Mouse (Mus musculus) midbrain, postnatal 0 days (tissue): ENCODE data around the gene Tmem132b. TPM values are rescaled to one million over a fixed set of nuclear protein-coding genes. Genes with fewer than 3 reads are reported as not detected.
A peak's percentile ranks its signal among the peaks of the same experiment; 100 is the strongest.

Experiments
- ATAC-seq: fragments of 200-750 bp; cut with Nextera tagmentation; 2 replicates; pipeline ENCODE4 v1.8.0; 2017; ENCODE audit warnings: moderate number of reproducible peaks, mild to moderate bottlenecking, moderate TSS enrichment, moderate library complexity; ENCODE audit not compliant: low FRiP score
- DNase-seq: peaks from one replicate; pipeline ENCODE4 v3.0.0-alpha.2; 2015; ENCODE audit warnings: low spot score
- H3K27ac ChIP-seq: fragments of 300-500 bp; sonication (generic); 2 replicates; pipeline ENCODE4 v1.5.1; 2014; ENCODE audit warnings: low read depth, mild to moderate bottlenecking, low read length, mixed read lengths
- H3K27me3 ChIP-seq: fragments of 300-500 bp; sonication (generic); 2 replicates; pipeline ENCODE4 v1.6.1; 2014; ENCODE audit warnings: low read length, control low read depth, mixed read lengths; ENCODE audit not compliant: insufficient read depth
- H3K36me3 ChIP-seq: fragments of 300-500 bp; sonication (generic); 2 replicates; pipeline ENCODE4 v1.6.1; 2014; ENCODE audit warnings: low read length, control low read depth, mixed read lengths; ENCODE audit not compliant: insufficient read depth
- H3K4me1 ChIP-seq: fragments of 300-500 bp; sonication (generic); 2 replicates; pipeline ENCODE4 v1.6.1; 2014; ENCODE audit warnings: mild to moderate bottlenecking, control low read depth, antibody characterized with exemption, low read length, mixed read lengths; ENCODE audit not compliant: insufficient read depth
- H3K4me2 ChIP-seq: fragments of 300-500 bp; sonication (generic); 2 replicates; pipeline ENCODE4 v1.6.1; 2014; ENCODE audit warnings: low read depth, mild to moderate bottlenecking, low read length, mixed read lengths; ENCODE audit not compliant: poor library complexity, severe bottlenecking
- H3K4me3 ChIP-seq: fragments of 300-500 bp; sonication (generic); 2 replicates; pipeline ENCODE4 v1.5.1; 2014; ENCODE audit warnings: low read depth, mild to moderate bottlenecking, low read length, moderate library complexity
- H3K9ac ChIP-seq: fragments of 300-500 bp; sonication (generic); replicated peaks from 2 replicates; pipeline ENCODE4 v1.6.1; 2014; ENCODE audit warnings: mild to moderate bottlenecking, low read length, moderate library complexity, mixed read lengths; ENCODE audit not compliant: poor library complexity, severe bottlenecking
- H3K9me3 ChIP-seq: fragments of 300-500 bp; sonication (generic); 2 replicates; pipeline ENCODE4 v1.6.1; 2016; ENCODE audit warnings: low read length, control low read depth
- CTCF ChIP-seq: IDR thresholded peaks from 2 replicates; pipeline ENCODE4 v1.5.1; 2016; ENCODE audit warnings: antibody characterized with exemption, mild to moderate bottlenecking
- WGBS: fragments of 180-500 bp; shearing (Covaris S2); extraction: QIAGEN DNeasy Blood & Tissue Kit; methylation state at CpG from one replicate; pipeline ENCODE4 v1.1.7; 2014; 5-methylcytosine and 5-hydroxymethylcytosine counted together
- polyA plus RNA-seq: library from polyadenylated mRNA; unstranded; fragments of >200 nt; fragmentation: Nextera tagmentation; extraction: Ambion mirVana; gene quantifications from 2 replicates; pipeline ENCODE4 v1.2.1, GENCODE M21; 2015
- total RNA-seq: library from RNA; depleted of rRNA; stranded (reverse); fragments of >200 nt; gene quantifications from 2 replicates; pipeline ENCODE4 v1.2.3, GENCODE M21; 2014

Gene Tmem132b
- total and polyA plus RNA-seq, 2 experiments from 2014 or later, result 6.4 to 27.8 TPM

- WGBS, result 85% methylated on average over 5 of the region's 5 CpGs
- ATAC-seq (no peak), DNase-seq (no peak)
- Histone ChIP-seq H3K9ac (no peak overlapping the region), H3K27ac (no peak overlapping the region), H3K4me2 (no peak overlapping the region), H3K4me3 (no peak overlapping the region), H3K4me1 (no peaks in the 10 kb centered on the region), H3K9me3 (no peaks in the 10 kb centered on the region), H3K36me3 (no peaks in the 10 kb centered on the region), H3K27me3 (no peaks in the 10 kb centered on the region)
- TF ChIP-seq CTCF, result peak; percentile 24; the same call in 1 of the 2 replicates
These were observed 195.9 kb downstream of the Tmem132b start for GRCm38 (mm10) chr5:125727436-125727835.

DNA sequence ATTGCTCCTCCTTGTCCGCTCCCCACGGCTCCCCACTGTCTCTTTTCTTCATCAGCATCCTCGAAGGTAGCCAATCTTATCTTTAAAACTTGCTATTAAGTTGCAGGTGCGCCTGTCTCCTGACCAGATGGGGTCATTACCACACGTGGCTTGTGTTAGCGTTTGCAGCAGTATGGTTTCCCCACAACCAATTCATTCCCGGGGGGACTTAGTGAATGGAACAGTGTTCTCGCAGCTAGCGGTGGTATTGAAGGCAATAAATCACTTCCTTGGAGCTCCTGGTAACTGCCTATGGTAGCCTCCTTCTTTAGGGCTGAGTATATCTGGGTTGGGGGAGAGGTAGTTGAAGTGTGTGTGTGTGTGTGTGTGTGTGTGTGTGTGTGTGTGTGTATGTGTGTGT, 196.4 kb downstream of the Tmem132b start:
- no peak overlapping the region for H3K9ac ChIP-seq
- H3K27me3 ChIP-seq, result no peaks in the 10 kb centered on the region
- no peak overlapping the region for H3K4me2 ChIP-seq
- H3K4me1 ChIP-seq, result no peaks in the 10 kb centered on the region
- H3K9me3 ChIP-seq, result 0 out of 2 replicates have a peak, but pooled peaks cover 2% of the 10 kb centered on the region
- TF ChIP-seq CTCF, result no peak
- no peak for DNase-seq
- no peaks in the 10 kb centered on the region for H3K36me3 ChIP-seq
- no peak for ATAC-seq
- H3K27ac ChIP-seq, result no peak overlapping the region
- WGBS, result 93% methylated on average over 9 of the region's 9 CpGs
- H3K4me3 ChIP-seq, result no peak overlapping the region

DNA sequence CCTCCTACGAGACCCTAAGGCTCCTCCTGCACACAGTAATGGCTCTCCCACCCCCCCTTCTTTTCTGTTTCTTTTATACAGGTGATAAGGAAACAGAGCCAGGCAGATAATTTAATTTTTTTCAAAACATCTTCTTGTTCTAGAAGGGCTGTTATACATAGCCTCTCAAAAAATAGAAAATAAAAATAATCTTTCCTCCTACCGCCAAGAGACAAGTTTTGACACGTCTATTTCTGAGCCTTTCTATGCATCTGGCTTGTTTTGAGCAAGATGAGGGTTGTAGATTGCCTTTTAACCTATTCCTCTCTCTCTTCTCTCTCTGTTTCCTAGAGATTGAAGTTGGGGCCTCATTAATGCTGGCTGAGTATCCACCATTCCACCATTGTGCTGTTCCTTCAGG, 196.9 kb downstream of the Tmem132b start:
- ATAC-seq (no peak), DNase-seq (no peak)
- H3K4me2 ChIP-seq, result no peak overlapping the region
- 71% methylated on average over 3 of the region's 3 CpGs for WGBS
- no peaks in the 10 kb centered on the region for H3K36me3 ChIP-seq
- no peak overlapping the region for H3K27ac ChIP-seq
- H3K4me3 ChIP-seq, result no peak overlapping the region
- no peaks in the 10 kb centered on the region for H3K27me3 ChIP-seq
- 0 out of 2 replicates have a peak, but pooled peaks cover 6% of the 10 kb centered on the region for H3K9me3 ChIP-seq
- no peak overlapping the region for H3K9ac ChIP-seq
- no peak for TF ChIP-seq CTCF
- H3K4me1 ChIP-seq, result no peaks in the 10 kb centered on the region

- no peaks in the 10 kb centered on the region for H3K4me1 ChIP-seq
- TF ChIP-seq CTCF, result peak; percentile 56
- 76% methylated on average over 1 of the region's 1 CpGs for WGBS
- no peak overlapping the region for H3K4me2 ChIP-seq
- ATAC-seq (no peak), DNase-seq (no peak)
- no peak overlapping the region for H3K9ac ChIP-seq
- H3K36me3 ChIP-seq, result no peaks in the 10 kb centered on the region
- H3K9me3 ChIP-seq, result 0 out of 2 replicates have a peak, but pooled peaks cover 6% of the 10 kb centered on the region
- H3K4me3 ChIP-seq, result no peak overlapping the region
- H3K27ac ChIP-seq, result no peak overlapping the region
- H3K27me3 ChIP-seq, result no peaks in the 10 kb centered on the region
These were observed 202.2 kb downstream of the Tmem132b start for GRCm38 (mm10) chr5:125733806-125734205.

DNA sequence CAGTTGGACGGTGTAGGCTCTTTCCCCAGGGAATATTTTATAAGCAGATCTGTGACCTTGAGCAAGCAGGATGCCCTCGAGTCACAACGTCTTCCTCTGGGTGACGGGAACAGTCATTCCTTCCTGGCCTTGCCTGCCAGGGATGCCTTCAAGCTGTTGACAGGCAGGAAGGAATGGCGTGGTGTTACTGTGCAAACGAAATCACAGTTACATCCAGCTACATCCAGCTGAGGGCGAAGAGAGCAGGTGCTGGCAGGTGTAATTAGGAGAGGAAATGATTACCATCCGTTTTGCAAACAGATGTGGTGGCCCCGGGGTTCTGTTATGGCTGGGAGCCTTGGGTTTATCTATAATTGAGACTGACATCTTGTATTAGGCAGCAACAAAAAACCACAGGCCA, 205.5 kb downstream of the Tmem132b start:
- Histone ChIP-seq H3K9me3 (0 out of 2 replicates have a peak, but pooled peaks cover 6% of the 10 kb centered on the region), H3K27ac (no peak overlapping the region), H3K27me3 (no peaks in the 10 kb centered on the region), H3K4me3 (no peak overlapping the region), H3K4me1 (no peaks in the 10 kb centered on the region), H3K36me3 (no peaks in the 10 kb centered on the region), H3K4me2 (no peak overlapping the region), H3K9ac (no peak overlapping the region)
- TF ChIP-seq CTCF, result no peak
- WGBS, result 45% methylated on average over 9 of the region's 9 CpGs
- DNase-seq, result no peak
- no peak for ATAC-seq

DNA sequence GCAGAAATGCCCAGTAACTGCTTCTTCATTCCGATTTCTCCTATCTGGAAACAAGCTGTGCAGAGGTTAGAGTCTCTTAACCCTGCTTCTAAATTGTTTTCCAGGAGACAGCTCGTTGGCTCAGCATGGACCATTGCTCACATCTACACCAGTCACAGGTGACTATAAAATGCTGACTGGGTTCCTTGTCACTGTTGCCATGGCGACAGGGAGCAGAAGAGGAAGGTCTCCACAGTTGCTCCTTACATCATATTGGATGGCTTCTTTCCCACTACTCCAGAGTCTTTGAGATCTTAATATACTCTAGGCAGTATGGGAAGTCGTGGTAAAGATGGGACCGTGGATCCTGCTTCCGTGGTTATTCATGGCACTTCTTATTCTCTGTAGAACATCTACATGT, 211.9 kb downstream of the Tmem132b start:
- ATAC-seq, result no peak
- peak; percentile 61 for DNase-seq

More for the DNA sequence above, 211.9 kb downstream of the Tmem132b start:
- H3K27me3 ChIP-seq, result no peaks in the 10 kb centered on the region
- no peak for TF ChIP-seq CTCF
- no peaks in the 10 kb centered on the region for H3K9me3 ChIP-seq
- H3K4me2 ChIP-seq, result no peak overlapping the region
- no peak overlapping the region for H3K9ac ChIP-seq
- H3K4me1 ChIP-seq, result no peaks in the 10 kb centered on the region
- no peak overlapping the region for H3K4me3 ChIP-seq
- no peak overlapping the region for H3K27ac ChIP-seq
- 74% methylated on average over 6 of the region's 6 CpGs for WGBS
- no peaks in the 10 kb centered on the region for H3K36me3 ChIP-seq
